Mouse (Mus musculus) gonadal fat pad, adult 2 months (tissue): ENCODE measurements around the gene Mast3. TPM values are rescaled to one million over a fixed set of nuclear protein-coding genes. Genes with fewer than 3 reads are reported as not detected.

Experiments used
- DNase-seq: peaks from one replicate; pipeline ENCODE4 v3.0.0-alpha.2; 2012; ENCODE audit warnings: low read depth
- polyA plus RNA-seq: library from polyadenylated mRNA; depleted of rRNA; stranded (reverse); fragments of >200 nt; gene quantifications from 2 replicates; pipeline ENCODE4 v1.2.3, GENCODE M21; 2012; rRNA removed

The Mast3 gene
- 56.6 and 85.2 TPM in 2 replicates for polyA plus RNA-seq

GRCm38 (mm10) chr8:70804481-70805206, at the start of gene Mast3:
Mast3 (minus strand) TSS chr8:70805054.
- no peak for DNase-seq

- no peak for DNase-seq
Observed at GRCm38 (mm10) chr8:70853863-70854262, 49.0 kb upstream of the Mast3 start.

- no peak for DNase-seq
Observed at GRCm38 (mm10) chr8:70852595-70853231, 47.9 kb upstream of the Mast3 start.

GRCm38 (mm10) chr8:70851837-70852236, 47.0 kb upstream of the Mast3 start:
- no peak for DNase-seq

GRCm38 (mm10) chr8:70850947-70851346, 46.1 kb upstream of the Mast3 start:
- no peak for DNase-seq

- no peak for DNase-seq
Observed at GRCm38 (mm10) chr8:70850132-70850845, 45.4 kb upstream of the Mast3 start.

- no peak for DNase-seq
Observed at GRCm38 (mm10) chr8:70849333-70849990, 44.6 kb upstream of the Mast3 start.

- DNase-seq, result no peak
Observed at GRCm38 (mm10) chr8:70846371-70847154, 41.7 kb upstream of the Mast3 start.

GRCm38 (mm10) chr8:70845108-70845507, 40.3 kb upstream of the Mast3 start:
- DNase-seq, result no peak

- no peak for DNase-seq
Observed at GRCm38 (mm10) chr8:70844523-70844922, 39.7 kb upstream of the Mast3 start.

GRCm38 (mm10) chr8:70843941-70844340, 39.1 kb upstream of the Mast3 start:
- no peak for DNase-seq

- no peak for DNase-seq
Observed at GRCm38 (mm10) chr8:70843214-70843773, 38.4 kb upstream of the Mast3 start.

- no peak for DNase-seq
Observed at GRCm38 (mm10) chr8:70842484-70842883, 37.6 kb upstream of the Mast3 start.

- no peak for DNase-seq
Observed at GRCm38 (mm10) chr8:70841147-70842072, 36.6 kb upstream of the Mast3 start.

- DNase-seq, result no peak
Observed at GRCm38 (mm10) chr8:70840590-70840989, 35.7 kb upstream of the Mast3 start.

- DNase-seq, result peak; percentile 99
Observed at GRCm38 (mm10) chr8:70839408-70840351, 34.8 kb upstream of the Mast3 start, which contains the start of gene Arrdc2. Arrdc2 (minus strand) TSS chr8:70839720.

- DNase-seq, result no peak
Observed at GRCm38 (mm10) chr8:70838654-70839407, 34.0 kb upstream of the Mast3 start.

- DNase-seq, result no peak
Observed at GRCm38 (mm10) chr8:70836666-70837065, 31.8 kb upstream of the Mast3 start.
